In genomic region chr7:30050882-30051548, GRCm38 (mm10) we compare ENCODE assay signal across 8 mouse cellular contexts. TPM values are rescaled to one million over a fixed set of nuclear protein-coding genes. Genes with fewer than 3 reads are reported as not detected.
DNase-seq lines count a peak whose midpoint lies in the region; ATAC-seq and TF ChIP-seq lines count a peak whose summit lies in the region.

Zfp14 (minus strand) TSS chr7:30051380.

- DNase-seq in 416B (ENCODE audit: low read depth) (peak; percentile 83), liver (peak; percentile 90)
- DNase-seq in heart, embryonic 10.5 days (ENCODE audit: low spot score), result peak; percentile 97
- DNase-seq in spleen, postnatal 4 days (ENCODE audit: low spot score in 2 of 2), result peak; percentile 86 to 91

- H3K4me2 ChIP-seq in embryonic facial prominence, embryonic 15.5 days (replicated peaks), result peak within 1 kb of the TSS; percentile 79
- peak within 1 kb of the TSS; percentile 87 for H3K4me2 ChIP-seq in kidney, embryonic 15.5 days

- H3K36me3 ChIP-seq in embryonic facial prominence, embryonic 15.5 days, result peaks cover 3% of the 10 kb centered on the region; the same call in 1 of the 2 replicates
- peaks cover 8% of the 10 kb centered on the region for H3K36me3 ChIP-seq in heart, embryonic 10.5 days
- H3K36me3 ChIP-seq in kidney, embryonic 15.5 days, result peaks cover 11% of the 10 kb centered on the region

- peak within 1 kb of the TSS; percentile 60 for H3K9ac ChIP-seq in embryonic facial prominence, embryonic 15.5 days
- H3K9ac ChIP-seq in kidney, embryonic 15.5 days, result peak within 1 kb of the TSS; percentile 63

- no peaks in the 10 kb centered on the region; the same call in 1 of the 2 replicates for H3K4me1 ChIP-seq in bone marrow, adult 2 months (ENCODE audit: control insufficient read depth, insufficient read depth, low read length)
- peaks cover 16% of the 10 kb centered on the region for H3K4me1 ChIP-seq in embryonic facial prominence, embryonic 15.5 days
- peaks cover 13% of the 10 kb centered on the region; the same call in 1 of the 2 replicates for H3K4me1 ChIP-seq in heart, embryonic 10.5 days
- peaks cover 16% of the 10 kb centered on the region for H3K4me1 ChIP-seq in kidney, embryonic 15.5 days

- ATAC-seq in embryonic facial prominence, embryonic 15.5 days (ENCODE audit: insufficient number of reproducible peaks, low FRiP score, low TSS enrichment, low read depth), result peak; percentile 96
- ATAC-seq in kidney, embryonic 15.5 days (replicated peaks; ENCODE audit: low FRiP score), result peak; percentile 99
- ATAC-seq in monocyte, adult 5-6 weeks (replicated peaks; ENCODE audit: insufficient number of reproducible peaks, low FRiP score, low TSS enrichment, poor library complexity, severe bottlenecking), result peak; percentile 99

- TF ChIP-seq POLR2A in bone marrow, adult 2 months (IDR thresholded peaks at IDR 0.05; ENCODE audit: borderline replicate concordance, control insufficient read depth, low read depth, low read length), result peak; percentile 38; the same call in 1 of the 2 replicates

- under 1% methylated on average over 40 of the region's 40 CpGs for WGBS in bone marrow, adult 2 months
- WGBS in embryonic facial prominence, embryonic 15.5 days, result under 1% methylated on average over 40 of the region's 40 CpGs
- under 1% methylated on average over 40 of the region's 40 CpGs for WGBS in heart, embryonic 10.5 days
- 0% methylated on average over 40 of the region's 40 CpGs for WGBS in kidney, embryonic 15.5 days

- H3K27me3 ChIP-seq in embryonic facial prominence, embryonic 15.5 days, result no peaks in the 10 kb centered on the region
- no peaks in the 10 kb centered on the region for H3K27me3 ChIP-seq in heart, embryonic 10.5 days (ENCODE audit: insufficient read depth, poor library complexity, severe bottlenecking)
- no peaks in the 10 kb centered on the region for H3K27me3 ChIP-seq in kidney, embryonic 15.5 days

- peak within 1 kb of the TSS; percentile 81 for H3K4me3 ChIP-seq in bone marrow, adult 2 months (replicated peaks; ENCODE audit: control insufficient read depth, low read depth, low read length)
- peak within 1 kb of the TSS; percentile 76 for H3K4me3 ChIP-seq in embryonic facial prominence, embryonic 15.5 days (replicated peaks)
- H3K4me3 ChIP-seq in heart, embryonic 10.5 days, result peak within 1 kb of the TSS; percentile 76
- H3K4me3 ChIP-seq in kidney, embryonic 15.5 days (replicated peaks), result peak within 1 kb of the TSS; percentile 72

- H3K9me3 ChIP-seq in embryonic facial prominence, embryonic 15.5 days (replicated peaks), result no peaks in the 10 kb centered on the region
- no peaks in the 10 kb centered on the region for H3K9me3 ChIP-seq in heart, embryonic 10.5 days
- no peaks in the 10 kb centered on the region for H3K9me3 ChIP-seq in kidney, embryonic 15.5 days (replicated peaks)

- no peak for TF ChIP-seq CTCF in bone marrow, adult 2 months (IDR thresholded peaks at IDR 0.05; ENCODE audit: control insufficient read depth, insufficient read depth, low read length)

- H3K27ac ChIP-seq in bone marrow, adult 2 months (ENCODE audit: control insufficient read depth, insufficient read depth, low read depth, low read length, poor library complexity), result peak within 1 kb of the TSS; percentile 16
- H3K27ac ChIP-seq in embryonic facial prominence, embryonic 15.5 days (replicated peaks), result peak within 1 kb of the TSS; percentile 83
- H3K27ac ChIP-seq in heart, embryonic 10.5 days, result peak within 1 kb of the TSS; percentile 87
- peak within 1 kb of the TSS; percentile 86 for H3K27ac ChIP-seq in kidney, embryonic 15.5 days

RNA-seq across cellular contexts. Expression of gene Zfp14, which starts in this region (rescaled TPM):
- 0.52 and 0.66 TPM in 2 replicates for polyA plus RNA-seq in bone marrow, adult 2 months (2011; ENCODE audit: insufficient read depth, insufficient read length, low replicate concordance, missing spikeins)
- polyA plus RNA-seq in embryonic facial prominence, embryonic 15.5 days (2015; fragmentation: Nextera tagmentation; extraction: Ambion mirVana), result 5.3 and 6.7 TPM in 2 replicates
- polyA plus RNA-seq in heart, embryonic 10.5 days (2016; fragmentation: Nextera tagmentation; extraction: Ambion mirVana), result 2.7 and 3.2 TPM in 2 replicates
- 3.0 and 4.0 TPM in 2 replicates for polyA plus RNA-seq in kidney, embryonic 15.5 days (2015; fragmentation: Nextera tagmentation; extraction: Ambion mirVana)
- total RNA-seq in monocyte, adult 5-6 weeks (2017), result 0.85 to 3.6 TPM (median 1.7 TPM) in 3 replicates

Comparison
In these comparisons a context has a peak if more than half of its experiments do, and no peak if none do; other contexts are left out.
1. Peak in every context shown above with its lines: DNase-seq, ATAC-seq, H3K4me3 ChIP-seq and H3K27ac ChIP-seq.
2. H3K27ac ChIP-seq: peak in every context shown above with its lines; median percentile 87 in heart, embryonic 10.5 days; 86 in kidney, embryonic 15.5 days; 83 in embryonic facial prominence, embryonic 15.5 days; 16 in bone marrow, adult 2 months.